Mouse (Mus musculus) midbrain, embryonic 15.5 days (tissue): Measurements from ENCODE around the gene G6pc2. TPM values are rescaled to one million over a fixed set of nuclear protein-coding genes. Genes with fewer than 3 reads are reported as not detected.

ENCODE experiments used
- ATAC-seq: fragments of 200-750 bp; cut with Nextera tagmentation; replicated peaks from 2 replicates; pipeline ENCODE4 v1.8.0; 2017; ENCODE audit warnings: moderate TSS enrichment
- H3K27ac ChIP-seq: fragments of 300-500 bp; sonication (generic); 2 replicates; pipeline ENCODE4 v1.5.1; 2015; ENCODE audit warnings: mild to moderate bottlenecking, inconsistent platforms
- H3K27me3 ChIP-seq: fragments of 300-500 bp; sonication (generic); replicated peaks from 2 replicates; pipeline ENCODE4 v1.6.1; 2015; ENCODE audit warnings: inconsistent platforms
- H3K36me3 ChIP-seq: fragments of 300-500 bp; sonication (generic); replicated peaks from 2 replicates; pipeline ENCODE4 v1.6.1; 2015; ENCODE audit warnings: inconsistent platforms
- H3K4me1 ChIP-seq: fragments of 300-500 bp; sonication (generic); 2 replicates; pipeline ENCODE4 v1.6.1; 2015; ENCODE audit warnings: inconsistent platforms
- H3K4me2 ChIP-seq: fragments of 300-500 bp; sonication (generic); 2 replicates; pipeline ENCODE4 v1.6.1; 2015; ENCODE audit warnings: inconsistent platforms, mild to moderate bottlenecking, moderate library complexity
- H3K4me3 ChIP-seq: fragments of 300-500 bp; sonication (generic); 2 replicates; pipeline ENCODE4 v1.5.1; 2015; ENCODE audit warnings: mild to moderate bottlenecking, inconsistent platforms
- H3K9ac ChIP-seq: fragments of 300-500 bp; sonication (generic); 2 replicates; pipeline ENCODE4 v1.6.1; 2015; ENCODE audit warnings: mild to moderate bottlenecking, inconsistent platforms
- H3K9me3 ChIP-seq: fragments of 300-500 bp; sonication (generic); 2 replicates; pipeline ENCODE4 v1.6.1; 2016; ENCODE audit warnings: inconsistent platforms
- WGBS: fragments of 180-500 bp; shearing (Covaris S2); methylation state at CpG from one replicate; pipeline ENCODE4 v1.1.7; 2015; ENCODE audit warnings: mixed read lengths; 5-methylcytosine and 5-hydroxymethylcytosine counted together
- polyA plus RNA-seq: library from polyadenylated mRNA; unstranded; fragments of >200 nt; fragmentation: Nextera tagmentation; extraction: Ambion mirVana; gene quantifications from 2 replicates; pipeline ENCODE4 v1.2.1, GENCODE M21; 2015

G6pc2 gene
- polyA plus RNA-seq, 1 experiment from 2014 or later = not detected

- H3K27me3 ChIP-seq = no peaks in the 10 kb centered on the region
- H3K27ac ChIP-seq = no peak overlapping the region
- 60% methylated on average over 16 of the region's 16 CpGs for WGBS
- no peak overlapping the region for H3K4me2 ChIP-seq
- no peak for ATAC-seq
- no peaks in the 10 kb centered on the region for H3K36me3 ChIP-seq
- H3K4me3 ChIP-seq = no peak overlapping the region
- H3K9me3 ChIP-seq = no peaks in the 10 kb centered on the region
- peaks cover 7% of the 10 kb centered on the region; the same call in 1 of the 2 replicates for H3K4me1 ChIP-seq
- no peak overlapping the region for H3K9ac ChIP-seq
These were observed 37.4 kb downstream of the G6pc2 start for GRCm38 (mm10) chr2:69248221-69248755.

GRCm38 (mm10) chr2:69264069-69264618 lies 53.3 kb downstream of the G6pc2 start:
- no peak for ATAC-seq

GRCm38 (mm10) chr2:69275875-69276274 lies 65.0 kb downstream of the G6pc2 start:
- no peak overlapping the region for H3K9ac ChIP-seq
- H3K27ac ChIP-seq = no peak overlapping the region
- no peak for ATAC-seq
- no peaks in the 10 kb centered on the region for H3K36me3 ChIP-seq
- H3K4me3 ChIP-seq = no peak overlapping the region
- H3K9me3 ChIP-seq = no peaks in the 10 kb centered on the region
- WGBS = 8% methylated on average over 1 of the region's 1 CpGs
- H3K4me2 ChIP-seq = no peak overlapping the region
- no peaks in the 10 kb centered on the region for H3K4me1 ChIP-seq
- H3K27me3 ChIP-seq = no peaks in the 10 kb centered on the region

More at GRCm38 (mm10) chr2:69264069-69264618, 53.3 kb downstream of the G6pc2 start:
- H3K9ac ChIP-seq = no peak overlapping the region
- no peak overlapping the region for H3K27ac ChIP-seq
- H3K4me3 ChIP-seq = no peak overlapping the region
- H3K36me3 ChIP-seq = no peaks in the 10 kb centered on the region
- no peaks in the 10 kb centered on the region for H3K9me3 ChIP-seq
- H3K4me2 ChIP-seq = no peak overlapping the region
- no peaks in the 10 kb centered on the region for H3K27me3 ChIP-seq
- no peaks in the 10 kb centered on the region for H3K4me1 ChIP-seq

Other genes starting within 250 kb of the G6pc2 start
- 1.1 and 1.7 TPM in 2 replicates for gene Nostrin, start 75.3 kb upstream of the G6pc2 start, polyA plus RNA-seq
- 24.5 and 30.9 TPM in 2 replicates for gene Spc25, start 4.9 kb upstream of the G6pc2 start, polyA plus RNA-seq
- gene Abcb11, start 131.5 kb downstream of the G6pc2 start, polyA plus RNA-seq = not detected in 2 replicates
- gene Dhrs9, start 169.4 kb downstream of the G6pc2 start, polyA plus RNA-seq = not detected in 2 replicates